Mouse (Mus musculus) E14TG2a.4 (cell line): ENCODE results near the gene Aknad1.

Experiments
- CTCF ChIP-seq: conservative IDR thresholded peaks from 2 replicates; pipeline ENCODE4 v1.5.1; 2014; ENCODE audit warnings: low read length
- POU5F1 ChIP-seq: IDR thresholded peaks from 2 replicates; pipeline ENCODE4 v1.6.1; 2014; ENCODE audit warnings: low read length, borderline replicate concordance

DNA sequence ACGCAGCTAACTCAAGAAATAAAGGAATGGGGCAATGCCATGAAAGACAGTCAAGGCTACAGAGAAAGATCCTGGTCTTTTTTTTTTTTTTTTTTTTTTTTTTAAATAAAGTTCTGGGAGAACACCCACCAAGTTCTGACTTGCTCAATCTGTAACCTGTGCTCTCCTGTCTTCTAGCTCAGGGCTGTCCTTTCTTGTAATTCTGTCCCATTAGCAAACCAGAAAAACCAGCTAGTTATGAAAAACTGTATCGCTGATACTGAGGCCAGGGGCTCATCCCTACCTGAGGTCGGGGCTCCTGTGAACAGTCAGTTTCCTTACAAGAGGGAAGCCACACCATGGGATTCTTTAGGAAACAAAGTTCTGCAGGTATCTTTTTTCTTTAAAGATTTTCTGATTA lies 51.0 kb downstream of the Aknad1 start:
- TF ChIP-seq CTCF (no peak), POU5F1 (no peak)
